Mouse (Mus musculus): ENCODE measurements around the gene Ppm1m.
A peak's percentile ranks its signal among the peaks of the same experiment; 100 is the strongest.

Gene Ppm1m

GRCm38 (mm10) chr9:106159784-106160301, 39.7 kb downstream of the Ppm1m start:
- DNase-seq (ENCODE audit: low spot score in 2 of 2) = peak; percentile 96 to 97

- no peak for DNase-seq (ENCODE audit: low spot score in 2 of 2)
These were observed 40.3 kb downstream of the Ppm1m start for GRCm38 (mm10) chr9:106159237-106159636.

GRCm38 (mm10) chr9:106158037-106158491, 41.5 kb downstream of the Ppm1m start, which contains the start of gene Glyctk:
Gene Glyctk (minus strand): TSS chr9:106158138.
- no peak for DNase-seq (ENCODE audit: low spot score in 2 of 2)

- DNase-seq (ENCODE audit: low spot score in 2 of 2) = no peak
These were observed 42.0 kb downstream of the Ppm1m start for GRCm38 (mm10) chr9:106157623-106157925.

GRCm38 (mm10) chr9:106156921-106157622, 42.5 kb downstream of the Ppm1m start:
- DNase-seq (ENCODE audit: low spot score in 2 of 2) = no peak

GRCm38 (mm10) chr9:106156419-106156818, 43.1 kb downstream of the Ppm1m start:
- peak; percentile 39 to 55 for DNase-seq (ENCODE audit: low spot score in 2 of 2)

GRCm38 (mm10) chr9:106154106-106154505, 45.4 kb downstream of the Ppm1m start:
- DNase-seq (ENCODE audit: low spot score in 2 of 2) = no peak

GRCm38 (mm10) chr9:106149399-106149754, 50.2 kb downstream of the Ppm1m start:
- DNase-seq (ENCODE audit: low spot score in 2 of 2) = no peak

GRCm38 (mm10) chr9:106148541-106149398, 50.8 kb downstream of the Ppm1m start:
- no peak for DNase-seq (ENCODE audit: low spot score in 2 of 2)

GRCm38 (mm10) chr9:106147851-106148431, 51.6 kb downstream of the Ppm1m start:
- DNase-seq (ENCODE audit: low spot score in 2 of 2) = no peak

GRCm38 (mm10) chr9:106147281-106147680, 52.3 kb downstream of the Ppm1m start:
- no peak for DNase-seq (ENCODE audit: low spot score in 2 of 2)

- no peak for DNase-seq (ENCODE audit: low spot score in 2 of 2)
These were observed 54.0 kb downstream of the Ppm1m start for GRCm38 (mm10) chr9:106145582-106145981.
